Mouse (Mus musculus) thymus, postnatal 14 days (tissue): ENCODE measurements around the gene Tmem11.

Experiments used
- DNase-seq: peaks from one replicate; pipeline ENCODE4 v3.0.0; 2021

Tmem11 gene

DNA sequence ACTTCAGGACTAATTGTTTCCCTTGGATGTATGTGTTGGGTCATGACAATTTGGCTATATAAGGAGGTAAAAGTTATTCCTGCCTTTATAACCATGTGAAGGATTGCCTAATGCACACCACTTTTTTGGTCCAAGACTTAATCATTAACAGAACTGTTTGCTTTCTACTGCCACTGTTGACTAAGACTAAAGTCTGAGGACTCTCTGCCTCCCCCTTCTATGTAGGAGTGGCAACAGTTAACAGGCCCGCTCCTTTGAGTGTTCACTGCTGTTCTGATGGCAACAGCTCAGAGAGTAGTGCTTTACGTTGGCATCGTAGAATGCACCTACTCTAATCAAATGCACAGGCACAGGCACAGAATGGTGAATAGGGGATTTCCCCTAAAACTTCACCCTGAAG is 53.9 kb downstream of the Tmem11 start:
- no peak for DNase-seq

GRCm38 (mm10) chr11:60823771-60824170 is 55.3 kb downstream of the Tmem11 start:
- no peak for DNase-seq

DNA sequence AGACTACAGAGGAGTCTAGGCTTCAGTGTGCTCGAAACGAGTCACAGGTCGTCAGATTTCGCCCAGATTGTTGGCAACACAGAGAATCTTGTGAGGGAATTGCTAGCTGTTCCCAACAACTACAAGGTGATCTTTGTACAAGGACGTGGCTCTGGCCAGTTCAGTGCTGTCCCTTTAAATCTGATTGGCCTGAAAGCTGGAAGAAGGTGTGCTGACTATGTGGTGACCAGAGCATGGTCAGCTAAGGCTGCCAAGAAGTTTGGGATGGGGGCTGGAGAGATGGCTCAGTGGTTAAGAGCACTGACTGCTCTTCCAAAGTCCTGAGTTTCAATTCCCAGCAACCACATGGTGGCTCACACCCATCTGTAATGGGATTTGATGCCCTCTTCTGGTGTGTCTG is 62.7 kb downstream of the Tmem11 start:
- DNase-seq: no peak
